Mouse (Mus musculus) G1E (cell line): ENCODE data around the gene Ctnnbl1.

ENCODE experiments used
- CTCF ChIP-seq: IDR thresholded peaks from 2 replicates; pipeline ENCODE4 v1.5.1; 2012; ENCODE audit warnings: low read depth, low read length, inconsistent platforms, mixed read lengths
- GATA1 ChIP-seq: IDR thresholded peaks from 2 replicates; pipeline ENCODE4 v1.6.1; 2012; ENCODE audit warnings: borderline replicate concordance, low read length, inconsistent platforms, mixed read lengths
- GATA2 ChIP-seq: IDR thresholded peaks from 2 replicates; pipeline ENCODE4 v1.6.1; 2012; ENCODE audit warnings: low read depth, low read length, inconsistent platforms, borderline replicate concordance
- POLR2AphosphoS5 ChIP-seq: IDR thresholded peaks from 2 replicates; pipeline ENCODE4 v1.6.1; 2012; ENCODE audit warnings: low read depth, low read length, inconsistent platforms; ENCODE audit not compliant: insufficient replicate concordance
- TAL1 ChIP-seq: conservative IDR thresholded peaks from 2 replicates; pipeline ENCODE4 v1.6.1; 2012; ENCODE audit warnings: low read depth, low read length, inconsistent platforms, mixed read lengths

DNA sequence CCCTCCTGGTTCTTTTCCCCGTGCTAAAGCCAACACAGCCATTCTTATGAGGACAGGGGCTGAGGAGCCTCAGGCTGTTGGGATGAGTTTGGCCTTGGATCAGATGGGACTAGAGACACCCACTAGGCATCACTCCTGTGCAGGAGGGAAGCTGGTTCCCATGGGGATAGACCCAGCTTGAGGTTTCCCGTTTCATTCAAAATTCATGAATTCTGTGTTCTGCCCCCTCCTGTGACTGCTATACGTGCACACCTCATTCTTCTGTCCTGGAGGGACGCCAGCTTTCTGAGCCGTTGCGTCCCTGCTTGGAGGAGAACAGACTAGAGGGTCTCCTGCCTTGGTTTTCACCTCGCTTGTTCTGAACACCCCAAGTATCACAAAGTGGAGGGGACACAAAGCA is 189.3 kb downstream of the Ctnnbl1 start:
- TF ChIP-seq GATA2 (no peak), CTCF (no peak), GATA1 (no peak), POLR2AphosphoS5 (no peak), TAL1 (no peak)
